10 mouse cellular contexts compared by ENCODE assay signal in the genomic region with DNA sequence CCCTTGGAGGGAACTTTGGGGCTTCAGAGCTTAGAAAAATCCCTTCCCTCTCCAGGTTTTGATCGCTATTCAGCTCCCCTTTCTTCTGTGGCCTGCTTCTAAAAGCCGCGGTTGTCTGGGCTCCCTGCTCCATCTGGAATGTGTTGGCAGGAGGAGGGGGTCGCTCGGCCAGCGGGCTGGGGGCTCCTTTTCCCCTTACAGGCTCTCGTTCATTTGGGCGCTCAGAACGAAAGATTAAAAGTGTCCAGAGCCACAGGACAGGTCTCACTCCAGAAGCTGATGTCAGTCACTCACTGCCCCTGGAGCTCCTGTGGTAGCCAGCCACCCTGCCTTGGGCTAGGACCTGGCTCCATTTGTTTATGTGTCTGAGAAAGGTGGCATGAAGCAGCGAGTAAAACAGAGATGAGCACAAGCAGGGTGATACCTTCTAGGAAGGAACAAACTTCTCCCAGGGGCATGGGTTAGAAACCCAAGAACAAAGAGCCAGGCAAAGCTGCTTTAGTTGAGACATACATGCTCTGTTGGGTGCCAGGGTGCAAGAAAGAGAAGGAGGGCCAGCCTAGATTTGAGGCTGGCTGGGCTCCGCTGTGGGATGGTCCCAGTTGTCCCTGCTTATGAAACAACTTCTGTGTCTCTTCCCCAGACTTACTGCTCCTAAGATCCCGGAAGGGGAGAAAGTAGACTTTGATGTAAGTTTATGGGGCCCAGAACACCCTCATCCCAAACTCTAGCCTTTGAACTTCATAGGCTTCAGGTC. TPM values are rescaled to one million over a fixed set of nuclear protein-coding genes. Genes with fewer than 3 reads are reported as not detected.
DNase-seq lines count a peak whose midpoint lies in the region; ATAC-seq lines count a peak whose summit lies in the region.
"Had no signal": no experiment of that assay in that cellular context is flagged by ENCODE, and none has a peak within 500 bp of the region (broad histone marks: within the 10 kb centered on the region; RNA-seq: fewer than 3 reads in every experiment).

No protein-coding gene starts in this region.

- no peak for ATAC-seq in heart, embryonic 16.5 days (replicated peaks; ENCODE audit: extremely low read depth, insufficient read depth, low FRiP score)
- ATAC-seq in hindbrain, embryonic 12.5 days (ENCODE audit: low FRiP score), result no peak
- ATAC-seq in midbrain, embryonic 16.5 days, result no peak

- H3K4me1 ChIP-seq in heart, embryonic 16.5 days (ENCODE audit: control insufficient read depth, insufficient read depth, low read length), result peaks cover 23% of the 10 kb centered on the region
- peaks cover 32% of the 10 kb centered on the region for H3K4me1 ChIP-seq in hindbrain, embryonic 12.5 days
- peaks cover 14% of the 10 kb centered on the region for H3K4me1 ChIP-seq in midbrain, embryonic 16.5 days (ENCODE audit: control insufficient read depth, insufficient read depth, low read length)

- no peak overlapping the region for H3K4me3 ChIP-seq in heart, embryonic 16.5 days (ENCODE audit: low read length)
- no peak overlapping the region for H3K4me3 ChIP-seq in hindbrain, embryonic 12.5 days
- no peak overlapping the region for H3K4me3 ChIP-seq in midbrain, embryonic 16.5 days (ENCODE audit: low read depth, low read length)

- H3K27me3 ChIP-seq in heart, embryonic 16.5 days (ENCODE audit: control insufficient read depth, insufficient read depth, low read length), result no peaks in the 10 kb centered on the region
- H3K27me3 ChIP-seq in hindbrain, embryonic 12.5 days, result peaks cover 6% of the 10 kb centered on the region
- H3K27me3 ChIP-seq in midbrain, embryonic 16.5 days (ENCODE audit: control insufficient read depth, insufficient read depth, low read depth, low read length), result no peaks in the 10 kb centered on the region

- H3K27ac ChIP-seq in heart, embryonic 16.5 days (ENCODE audit: low read length), result peak overlapping the region; percentile 77
- H3K27ac ChIP-seq in hindbrain, embryonic 12.5 days, result peak overlapping the region; percentile 92
- peak overlapping the region; percentile 36 for H3K27ac ChIP-seq in midbrain, embryonic 16.5 days (ENCODE audit: low read length)

- no peak overlapping the region for H3K4me2 ChIP-seq in heart, embryonic 16.5 days (ENCODE audit: low read depth, low read length)
- peak overlapping the region; percentile 21; the same call in 1 of the 2 replicates for H3K4me2 ChIP-seq in hindbrain, embryonic 12.5 days (replicated peaks)
- H3K4me2 ChIP-seq in midbrain, embryonic 16.5 days (ENCODE audit: low read length), result no peak overlapping the region

- H3K9me3 ChIP-seq in heart, embryonic 16.5 days (replicated peaks; ENCODE audit: control insufficient read depth, low read length), result no peaks in the 10 kb centered on the region
- H3K9me3 ChIP-seq in hindbrain, embryonic 12.5 days (replicated peaks), result no peaks in the 10 kb centered on the region
- no peaks in the 10 kb centered on the region for H3K9me3 ChIP-seq in midbrain, embryonic 16.5 days (replicated peaks; ENCODE audit: control insufficient read depth, low read length, poor library complexity, severe bottlenecking)

- H3K9ac ChIP-seq in heart, embryonic 16.5 days (ENCODE audit: low read length), result peak overlapping the region; percentile 50
- no peak overlapping the region for H3K9ac ChIP-seq in hindbrain, embryonic 12.5 days
- H3K9ac ChIP-seq in midbrain, embryonic 16.5 days (ENCODE audit: low read depth, low read length), result no peak overlapping the region

- DNase-seq in heart, adult 18-20 months, result no peak
- peak; percentile 76 for DNase-seq in embryo, embryonic 9.5 days (ENCODE audit: extremely low spot score)
- no peak for DNase-seq in urinary bladder, adult 18-20 months (ENCODE audit: low spot score in 2 of 2)
- DNase-seq in ovary, postnatal 36 days (ENCODE audit: low spot score), result no peak
- no peak for DNase-seq in gastrocnemius, postnatal 10 days
- DNase-seq: cerebellum, postnatal 25 days had no signal

- no peaks in the 10 kb centered on the region for H3K36me3 ChIP-seq in heart, embryonic 16.5 days (ENCODE audit: control insufficient read depth, insufficient read depth)
- H3K36me3 ChIP-seq in hindbrain, embryonic 12.5 days, result no peaks in the 10 kb centered on the region
- no peaks in the 10 kb centered on the region for H3K36me3 ChIP-seq in midbrain, embryonic 16.5 days (ENCODE audit: control insufficient read depth, insufficient read depth, low read length)

- WGBS in heart, embryonic 16.5 days, result 35% methylated on average over 12 of the region's 12 CpGs
- WGBS in hindbrain, embryonic 12.5 days, result 10% methylated on average over 12 of the region's 12 CpGs
- 9% methylated on average over 12 of the region's 12 CpGs for WGBS in midbrain, embryonic 16.5 days

RNA-seq across cellular contexts. Expression of a gene that starts 11.6 kb away (rescaled TPM):
- polyA plus RNA-seq in heart, embryonic 16.5 days (2015; fragmentation: Nextera tagmentation; extraction: Ambion mirVana), result 5.3 and 17.1 TPM in 2 replicates
- under 1 TPM in 1 of 2 experiments, not detected in 1; 0.67 TPM for total RNA-seq in heart, adult 18-20 months (2021)
- polyA plus RNA-seq in hindbrain, embryonic 12.5 days (2016; fragmentation: Nextera tagmentation; extraction: Ambion mirVana), result 1.8 and 5.8 TPM in 2 replicates
- 0.91 and 1.6 TPM in 2 replicates for polyA plus RNA-seq in midbrain, embryonic 16.5 days (2015; fragmentation: Nextera tagmentation; extraction: Ambion mirVana)
- total RNA-seq in gastrocnemius, postnatal 10 days (2021), result over 10,000 TPM; 17,146 to 18,824 TPM
- total RNA-seq: left cerebral cortex, postnatal 10 days had no signal

RNA-seq across cellular contexts. Expression of a gene that starts 22.3 kb away (rescaled TPM):
- polyA plus RNA-seq in heart, embryonic 16.5 days (2015; fragmentation: Nextera tagmentation; extraction: Ambion mirVana), result 14.2 and 20.0 TPM in 2 replicates
- 10 to 100 TPM; 12.2 to 29.0 TPM for total RNA-seq in heart, adult 18-20 months (2021)
- polyA plus RNA-seq in hindbrain, embryonic 12.5 days (2016; fragmentation: Nextera tagmentation; extraction: Ambion mirVana), result 8.4 and 13.4 TPM in 2 replicates
- 15.6 and 18.6 TPM in 2 replicates for polyA plus RNA-seq in midbrain, embryonic 16.5 days (2015; fragmentation: Nextera tagmentation; extraction: Ambion mirVana)
- 1 to 10 TPM; 6.4 to 7.2 TPM for total RNA-seq in gastrocnemius, postnatal 10 days (2021)

RNA-seq across cellular contexts. Expression of a gene that starts 49.6 kb away (rescaled TPM):
- 73.5 and 83.5 TPM in 2 replicates for polyA plus RNA-seq in heart, embryonic 16.5 days (2015; fragmentation: Nextera tagmentation; extraction: Ambion mirVana)
- total RNA-seq in heart, adult 18-20 months (2021), result 10 to 100 TPM; 24.7 to 33.1 TPM
- 9.6 and 14.4 TPM in 2 replicates for polyA plus RNA-seq in hindbrain, embryonic 12.5 days (2016; fragmentation: Nextera tagmentation; extraction: Ambion mirVana)
- polyA plus RNA-seq in midbrain, embryonic 16.5 days (2015; fragmentation: Nextera tagmentation; extraction: Ambion mirVana), result 4.8 and 5.1 TPM in 2 replicates
- total RNA-seq in gastrocnemius, postnatal 10 days (2021), result 10 to 100 TPM; 14.4 to 24.4 TPM

Comparison
In these comparisons a context has a peak if more than half of its experiments do, and no peak if none do; other contexts are left out.
1. H3K27ac ChIP-seq: peak in every context shown above with its lines; median percentile 92 in hindbrain, embryonic 12.5 days; 77 in heart, embryonic 16.5 days; 36 in midbrain, embryonic 16.5 days.